Mouse (Mus musculus) fat pad, adult 2 months (tissue): ENCODE measurements around the gene Gbf1.
"Not testable (repeated sequence)": the region's sequence is repeated elsewhere in the genome, so short reads cannot be mapped to it uniquely, and the experiment has no call there.

ENCODE experiments used
- DNase-seq: peaks from one replicate; pipeline ENCODE4 v3.0.0-alpha.2; 2011; ENCODE audit warnings: low read depth, low spot score; ENCODE audit errors: extremely low read depth

The Gbf1 gene

DNA sequence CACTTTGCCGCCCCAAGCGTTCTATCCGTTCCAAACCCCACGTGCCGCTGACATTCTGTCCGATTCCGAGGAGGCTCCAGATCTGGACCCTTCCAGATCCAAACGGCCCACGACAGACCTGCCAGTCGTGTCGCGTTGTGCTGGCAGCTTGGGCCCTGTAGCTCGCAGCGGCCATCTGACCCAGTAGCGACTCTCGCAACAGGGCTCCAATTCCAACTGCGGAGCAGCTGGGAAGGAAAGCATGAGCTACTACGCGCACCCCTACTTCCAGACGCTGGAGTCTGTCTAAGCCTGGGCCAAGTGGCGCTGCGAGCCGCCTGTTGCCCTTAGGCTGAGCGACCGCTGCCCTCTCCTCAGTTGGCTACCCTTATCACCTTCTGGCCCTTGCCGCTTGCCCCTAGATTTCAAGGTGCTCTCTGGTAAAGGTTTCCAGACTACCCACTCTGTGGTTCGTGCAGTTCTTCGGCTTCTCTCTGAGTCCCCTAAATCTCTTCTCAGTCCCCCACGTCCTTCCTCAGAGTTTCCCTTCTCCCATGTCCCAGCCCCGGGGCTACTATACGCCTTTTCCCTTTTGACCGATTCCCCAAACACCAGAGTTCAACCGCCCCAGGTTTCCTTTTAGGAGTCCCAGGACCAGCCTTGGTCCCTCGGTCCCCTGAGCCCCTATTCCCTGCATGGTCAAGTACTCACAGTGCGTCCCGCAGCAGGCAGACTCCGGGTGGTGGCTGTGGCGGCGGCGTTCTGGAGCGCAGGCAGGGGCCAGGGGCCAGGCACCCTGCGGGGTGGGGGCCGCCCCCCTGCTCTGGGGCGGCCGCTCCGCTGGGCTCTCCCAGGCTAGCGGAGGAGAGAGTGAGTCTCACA is 4.6 kb upstream of the Gbf1 start, which contains the start of gene Pitx3:
Gene Pitx3, minus strand, starts transcription at position 816 of the 861 bp plus-strand sequence.
- no peak for DNase-seq

DNA sequence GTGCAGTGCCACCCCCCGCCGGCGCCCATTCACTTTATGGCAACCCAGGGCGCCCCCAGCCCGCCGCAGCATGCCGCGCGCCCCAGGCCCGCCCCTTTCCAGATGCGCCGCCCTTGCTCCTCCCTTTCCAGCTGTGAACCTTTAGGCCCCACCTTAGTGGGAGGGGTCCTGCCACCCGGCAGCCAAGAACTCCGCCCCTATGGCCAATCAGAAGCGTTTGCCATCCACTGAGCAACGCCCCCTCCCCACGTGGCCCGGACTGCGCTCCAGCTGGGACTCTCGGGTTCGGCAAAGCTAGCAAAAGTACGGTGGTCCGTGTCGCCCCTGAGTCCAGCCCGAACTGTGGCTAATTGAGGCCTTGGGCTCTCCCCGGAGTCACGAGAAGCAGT is 3.9 kb upstream of the Gbf1 start:
- no peak for DNase-seq

DNA sequence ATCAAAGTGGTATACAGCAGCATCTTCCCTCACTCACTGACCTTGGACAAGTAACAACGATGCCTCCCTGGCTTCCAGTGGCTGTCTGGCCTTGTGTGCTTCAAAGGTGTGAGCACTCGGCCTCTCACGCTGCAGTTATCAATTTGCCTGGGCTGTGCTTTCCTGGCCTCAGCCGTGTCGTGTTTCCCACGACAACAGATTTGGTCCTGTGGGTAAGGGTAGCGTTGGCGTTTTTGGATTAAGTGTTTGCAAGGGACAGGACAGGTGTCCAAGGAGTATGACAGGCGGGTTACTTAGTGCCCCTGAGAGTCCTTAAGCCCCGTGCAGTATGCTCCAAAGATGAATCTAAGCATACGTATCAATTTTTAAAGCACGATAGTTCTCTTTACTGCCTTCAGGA is 3.2 kb upstream of the Gbf1 start:
- no peak for DNase-seq

DNA sequence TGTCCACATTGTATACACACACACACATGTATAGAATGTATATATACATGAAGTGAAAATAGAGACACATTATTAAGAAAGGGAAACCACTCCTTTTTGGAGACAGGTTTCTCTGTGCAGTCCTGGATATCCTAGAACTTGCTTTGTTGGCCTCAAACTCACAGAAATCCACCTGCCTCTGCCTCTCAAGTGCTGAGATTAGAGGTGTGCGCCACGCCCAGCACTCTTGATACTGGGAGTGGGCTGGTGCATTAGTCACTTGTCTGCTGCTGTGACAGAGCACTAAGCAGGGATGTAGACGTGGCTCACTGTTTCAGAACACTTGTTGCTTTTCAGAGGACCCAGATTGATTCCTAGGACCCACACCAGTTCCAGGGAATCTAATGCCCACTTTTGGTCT is 13.6 kb downstream of the Gbf1 start:
- DNase-seq, result no peak

DNA sequence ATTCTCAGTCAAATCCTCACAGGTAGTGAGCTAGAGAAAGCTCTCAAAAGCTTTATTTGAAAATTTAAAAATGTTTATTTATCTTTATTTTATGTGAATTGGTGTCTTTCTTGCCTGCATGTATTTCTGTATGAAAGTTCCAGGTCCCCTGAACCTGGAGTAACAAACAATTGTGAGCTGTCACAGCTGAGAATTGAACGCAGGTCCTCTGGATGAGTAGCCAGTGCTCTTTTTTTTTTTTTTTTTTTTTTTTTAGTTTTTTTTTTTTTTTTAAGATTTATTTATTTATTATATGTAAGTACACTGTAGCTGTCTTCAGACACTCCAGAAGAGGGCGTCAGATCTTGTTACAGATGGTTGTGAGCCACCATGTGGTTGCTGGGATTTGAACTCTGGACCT is 14.9 kb downstream of the Gbf1 start:
- DNase-seq, result not testable (repeated sequence)

DNA sequence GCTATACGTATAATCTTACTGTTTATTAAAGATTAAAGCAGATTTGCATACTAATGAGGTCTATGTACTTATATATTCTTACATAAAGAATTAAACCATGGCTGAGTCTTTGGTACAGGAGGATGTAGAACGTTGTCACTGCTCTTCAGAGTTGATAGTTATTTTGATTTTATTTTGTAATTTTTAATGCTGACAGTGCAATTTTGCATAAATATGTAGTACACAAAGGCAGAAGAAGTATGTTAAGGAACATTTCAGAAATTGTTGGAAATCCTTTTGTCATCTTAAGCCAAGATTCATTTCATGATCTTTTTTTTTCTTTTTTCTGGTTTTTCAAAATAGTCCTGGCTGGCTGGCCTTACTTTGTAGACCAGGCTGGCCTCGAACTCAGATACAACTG is 17.1 kb downstream of the Gbf1 start:
- no peak for DNase-seq

DNA sequence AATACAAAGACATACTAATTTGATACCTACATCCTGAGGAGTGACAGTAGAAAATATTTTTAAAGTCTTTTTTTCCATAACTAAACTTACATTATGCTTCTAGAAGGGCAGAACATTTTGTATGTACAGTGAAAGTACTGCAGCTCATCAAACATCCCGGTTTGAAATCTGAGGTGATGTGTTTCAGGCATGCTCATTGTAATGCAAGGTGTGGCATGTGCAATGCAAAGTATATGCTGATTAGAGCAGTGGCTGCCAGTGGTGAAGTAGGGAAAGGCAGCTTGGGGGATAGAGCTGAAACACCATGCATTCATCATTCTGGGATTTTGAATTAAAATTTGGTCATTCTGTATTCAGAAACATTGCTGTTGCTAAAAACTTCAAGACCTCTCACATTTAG is 17.6 kb downstream of the Gbf1 start:
- no peak for DNase-seq

DNA sequence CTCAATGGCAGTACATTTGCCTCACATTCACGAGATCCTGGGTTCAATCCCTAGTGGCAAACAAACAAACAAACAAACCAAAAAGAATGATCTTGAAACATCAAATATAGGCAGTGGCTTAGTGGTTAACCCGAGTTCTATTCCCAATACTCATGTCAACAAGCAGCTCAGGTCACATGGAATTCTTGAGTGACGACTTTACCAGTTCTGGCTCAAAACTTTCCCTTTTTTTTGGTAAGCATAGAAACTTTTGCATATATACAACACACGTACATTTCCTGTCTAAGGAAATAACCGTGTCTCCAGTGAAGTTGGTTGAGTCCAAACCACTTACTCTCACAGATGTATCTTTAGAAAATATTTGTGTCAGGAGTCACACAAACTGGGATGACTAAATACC is 20.2 kb downstream of the Gbf1 start:
- no peak for DNase-seq

DNA sequence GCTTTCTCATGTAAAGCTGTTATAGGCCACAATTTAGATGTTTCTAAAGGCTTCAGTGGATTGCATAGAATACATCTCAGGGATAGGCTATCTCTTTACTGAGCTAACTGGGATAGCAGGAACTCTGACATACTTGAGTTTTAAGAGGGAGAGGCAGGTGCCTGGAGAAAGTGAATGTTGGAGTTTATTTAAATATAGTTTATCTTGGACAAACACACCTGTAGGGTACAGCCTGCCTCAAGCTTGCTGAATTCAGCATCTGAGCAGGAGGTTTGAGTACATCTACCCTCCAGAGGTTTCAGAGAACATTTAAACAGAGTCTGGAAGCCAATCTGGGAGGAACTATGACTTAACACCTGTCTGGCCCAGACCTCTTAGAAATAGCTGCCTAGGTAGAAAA is 22.9 kb downstream of the Gbf1 start:
- no peak for DNase-seq

DNA sequence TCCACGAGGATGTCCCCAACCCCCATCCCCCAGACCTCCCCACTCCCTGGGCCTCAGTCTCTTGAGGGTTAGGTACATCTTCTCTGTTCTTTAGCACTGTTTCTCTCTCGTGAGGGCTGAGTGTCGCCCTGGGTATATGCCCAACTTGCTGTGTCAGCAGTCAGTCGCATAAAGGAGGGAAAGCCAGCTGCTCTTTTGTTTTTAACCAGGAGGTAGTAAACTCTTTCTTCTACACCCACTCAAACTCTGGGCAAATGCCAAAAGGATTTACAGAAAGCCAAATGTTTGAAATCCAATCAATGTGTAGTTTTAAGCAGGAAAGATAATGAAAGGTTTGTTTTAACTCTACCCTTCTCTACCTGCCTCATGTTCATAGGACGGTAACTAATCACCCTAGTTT is 24.7 kb downstream of the Gbf1 start:
- no peak for DNase-seq

DNA sequence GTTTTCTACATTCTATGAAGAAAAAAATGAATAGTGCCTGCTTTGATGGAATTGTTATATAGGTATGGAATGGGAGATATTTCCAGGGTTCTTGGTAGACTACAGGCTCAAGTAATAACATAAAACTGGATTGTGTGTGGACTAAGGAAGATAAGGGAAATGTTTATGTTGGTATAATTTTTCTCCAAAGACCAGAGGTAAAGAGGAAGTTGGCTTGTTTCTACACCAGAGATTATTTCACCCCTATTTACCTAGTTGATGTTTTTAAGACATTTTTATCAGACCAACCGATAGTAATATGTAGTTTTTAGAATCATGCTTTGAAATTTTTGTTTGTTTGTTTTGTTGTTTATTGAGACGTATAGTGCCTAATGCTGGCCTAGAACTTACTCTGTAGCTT is 28.0 kb downstream of the Gbf1 start:
- DNase-seq, result no peak

DNA sequence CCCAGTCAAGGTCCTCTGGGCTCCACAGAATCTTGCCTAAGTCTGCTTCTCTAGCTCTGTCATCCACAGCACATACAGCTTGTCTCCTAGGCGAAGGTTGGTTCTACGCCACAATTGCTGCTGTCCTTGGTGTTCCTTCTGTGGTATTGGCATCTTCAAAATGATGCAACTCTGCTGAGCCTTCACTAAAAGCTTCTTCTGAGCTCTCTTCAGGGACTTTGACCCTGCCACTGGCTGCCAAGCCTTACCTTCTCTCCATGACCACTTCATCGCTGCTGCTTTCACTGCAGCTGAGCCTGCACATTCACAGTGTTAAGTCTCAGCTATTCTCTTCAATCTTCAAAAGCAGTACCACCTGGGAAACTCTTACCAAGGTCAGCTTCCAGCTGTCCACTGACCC is 29.9 kb downstream of the Gbf1 start:
- no peak for DNase-seq

DNA sequence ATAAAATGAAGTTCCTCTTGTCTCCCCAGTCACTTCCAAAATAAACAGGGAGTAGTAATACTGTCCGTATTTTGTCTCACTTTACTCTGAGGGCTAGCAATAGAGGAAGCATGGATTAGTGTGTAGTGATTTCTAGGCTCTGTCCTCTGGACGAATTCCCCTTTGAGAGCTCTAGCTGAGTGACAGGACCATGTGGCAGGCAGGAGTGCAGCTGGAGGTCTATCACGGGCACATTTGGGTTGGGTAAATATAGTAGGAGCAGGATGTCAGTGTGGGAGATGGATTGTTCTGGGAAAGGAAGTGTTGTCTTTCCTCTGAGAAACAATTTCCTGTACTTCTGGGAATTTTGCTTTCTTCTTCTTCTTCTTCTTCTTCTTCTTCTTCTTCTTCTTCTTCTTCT is 34.3 kb downstream of the Gbf1 start:
- DNase-seq, result no peak

DNA sequence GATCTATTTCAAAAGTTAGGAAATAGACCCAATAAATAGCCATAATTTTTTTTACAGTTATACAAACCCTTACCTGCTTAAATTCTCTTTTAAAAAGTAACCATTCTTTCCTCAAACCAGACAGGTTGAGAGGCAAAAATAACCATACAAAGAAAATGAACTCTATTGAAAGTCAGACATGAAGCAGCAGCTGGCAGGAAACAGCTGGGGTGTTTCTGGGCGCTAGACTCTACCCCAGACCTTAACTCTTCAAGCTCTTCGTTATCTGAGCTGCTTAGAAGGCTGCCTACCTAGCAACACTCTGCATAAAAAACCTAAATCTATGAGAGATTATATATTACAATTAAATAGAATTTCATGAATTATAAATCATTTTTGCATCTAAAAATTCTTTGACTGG is 34.9 kb downstream of the Gbf1 start:
- DNase-seq, result no peak

DNA sequence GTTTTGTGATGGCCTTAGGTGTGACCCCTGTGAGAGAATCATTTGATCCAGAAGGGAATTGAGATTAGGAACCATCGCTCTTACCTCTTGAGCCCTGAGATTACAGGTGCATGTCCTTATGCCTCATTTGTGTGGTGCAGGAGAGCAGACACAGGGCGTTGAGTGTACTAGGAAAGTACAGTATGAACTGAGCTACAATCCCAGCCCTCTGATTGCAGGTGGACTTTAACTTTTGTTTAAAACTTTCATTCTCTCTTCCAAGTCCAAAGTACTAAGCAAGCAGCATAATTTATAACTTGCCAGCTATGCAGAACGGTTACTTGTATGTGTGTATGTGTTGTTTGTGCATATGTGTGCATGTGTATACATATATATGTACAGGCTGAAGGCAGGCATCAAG is 46.0 kb downstream of the Gbf1 start:
- DNase-seq, result no peak

DNA sequence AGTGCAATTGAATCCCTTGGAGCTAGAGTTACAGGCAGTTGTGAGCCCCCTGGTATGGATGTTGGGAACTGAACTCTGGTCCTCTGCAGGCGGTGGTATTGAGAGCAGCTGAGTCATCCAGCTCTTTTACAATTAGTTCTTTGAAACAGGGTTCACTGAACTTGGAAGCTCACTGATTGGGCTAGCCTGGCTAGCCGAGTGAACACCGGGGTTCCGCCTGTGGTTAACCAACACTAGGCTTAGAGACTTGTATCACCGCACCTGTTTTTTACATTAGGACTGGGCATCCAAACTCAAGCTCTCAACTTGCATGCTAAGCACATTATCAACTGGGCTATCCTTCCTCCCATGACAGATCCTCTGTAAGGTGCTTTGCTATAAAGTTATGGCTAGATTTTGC is 46.6 kb downstream of the Gbf1 start:
- DNase-seq, result no peak

DNA sequence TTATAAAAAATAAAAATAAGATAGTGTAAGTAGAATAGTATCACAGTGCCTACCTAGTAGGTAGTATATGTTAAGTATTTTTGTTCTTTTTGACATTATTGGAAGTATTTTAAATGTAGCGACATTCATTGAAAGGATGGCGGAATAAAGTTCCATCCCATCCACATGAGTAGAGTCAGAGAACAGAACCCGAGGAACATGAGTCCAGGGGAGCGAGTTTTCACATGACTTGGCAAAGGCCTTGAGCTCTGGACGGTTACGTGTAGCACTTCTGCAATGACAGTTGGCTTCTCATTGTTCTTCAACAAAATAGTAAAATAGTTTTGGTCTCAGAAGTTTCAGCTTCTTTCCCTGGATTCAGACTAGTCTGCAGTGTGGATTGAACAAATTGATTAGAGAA is 51.9 kb downstream of the Gbf1 start:
- DNase-seq, result no peak

DNA sequence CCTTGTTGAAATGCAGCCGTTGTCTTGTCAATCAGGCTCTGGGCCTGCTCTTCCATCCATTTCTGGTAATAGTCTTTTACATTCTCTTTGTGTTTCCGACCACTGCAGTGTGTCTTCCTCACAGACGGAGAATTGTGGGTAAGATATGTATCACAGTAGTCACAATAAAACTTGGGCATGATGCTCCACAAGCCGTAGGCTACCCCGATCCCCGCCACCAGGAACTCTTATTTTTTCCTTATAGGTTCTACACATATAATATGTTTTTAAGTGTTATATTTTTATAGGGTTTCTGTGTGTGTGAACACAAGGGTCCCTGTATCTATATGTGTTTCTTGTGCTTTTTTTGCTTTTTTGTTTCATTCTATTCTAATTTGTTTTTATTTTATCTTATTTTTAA is 53.4 kb downstream of the Gbf1 start:
- no peak for DNase-seq

DNA sequence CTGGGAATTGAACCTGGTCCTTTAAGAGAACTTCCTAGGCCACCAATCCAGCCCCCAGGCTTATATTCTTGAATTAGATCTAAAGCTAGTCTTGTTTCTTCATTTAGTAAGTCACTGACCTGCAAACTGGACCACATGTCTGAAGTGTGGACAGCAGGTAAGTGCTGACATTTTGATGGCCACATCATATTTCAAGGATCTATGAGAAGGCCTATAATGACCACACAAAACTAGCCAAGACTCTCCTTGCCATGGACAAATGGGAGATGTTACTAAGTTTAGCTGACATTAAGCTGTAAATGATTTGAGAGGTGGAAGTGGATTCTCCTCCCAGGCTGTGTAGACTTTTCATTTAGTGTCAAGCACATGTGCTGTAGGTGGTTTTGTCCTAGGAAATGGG is 58.6 kb downstream of the Gbf1 start:
- no peak for DNase-seq

DNA sequence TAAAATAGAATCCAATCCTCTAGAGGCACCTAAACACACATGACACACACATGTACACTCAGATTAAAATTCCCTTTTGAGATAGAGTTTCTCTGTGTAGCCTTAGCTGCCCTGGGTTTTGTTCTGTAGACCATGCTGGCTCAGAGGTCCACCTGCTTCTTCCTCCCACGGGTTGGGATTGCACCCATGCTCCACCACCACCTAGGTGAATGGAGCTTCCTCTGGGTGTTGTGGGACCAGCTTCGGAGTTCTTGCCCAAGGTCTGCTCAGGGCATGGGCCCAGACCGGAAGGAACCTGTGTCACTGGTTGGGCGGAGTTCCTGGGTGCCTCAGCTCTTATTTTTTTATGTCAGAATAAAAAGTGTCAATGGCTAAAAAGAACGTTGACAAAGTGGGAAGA is 62.2 kb downstream of the Gbf1 start:
- no peak for DNase-seq

DNA sequence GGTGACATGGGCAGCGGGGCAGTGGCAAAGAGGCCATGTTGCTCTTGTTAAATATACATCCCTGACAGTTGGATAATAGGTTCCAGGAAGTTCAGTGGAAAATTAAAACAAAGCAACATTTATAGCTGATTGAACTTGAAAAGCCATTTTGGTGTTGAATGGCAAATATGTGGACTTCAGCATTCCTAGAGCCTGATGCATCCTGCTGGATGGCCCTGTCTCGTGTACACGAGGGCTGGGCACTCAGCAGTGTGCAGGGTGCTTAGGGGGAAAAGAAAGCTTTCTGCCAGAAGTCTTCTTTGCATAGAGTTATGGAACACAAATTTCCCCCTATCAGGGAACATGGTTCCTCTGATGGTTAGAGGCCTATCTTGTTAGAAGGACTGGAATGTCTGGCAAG is 63.1 kb downstream of the Gbf1 start:
- no peak for DNase-seq

DNA sequence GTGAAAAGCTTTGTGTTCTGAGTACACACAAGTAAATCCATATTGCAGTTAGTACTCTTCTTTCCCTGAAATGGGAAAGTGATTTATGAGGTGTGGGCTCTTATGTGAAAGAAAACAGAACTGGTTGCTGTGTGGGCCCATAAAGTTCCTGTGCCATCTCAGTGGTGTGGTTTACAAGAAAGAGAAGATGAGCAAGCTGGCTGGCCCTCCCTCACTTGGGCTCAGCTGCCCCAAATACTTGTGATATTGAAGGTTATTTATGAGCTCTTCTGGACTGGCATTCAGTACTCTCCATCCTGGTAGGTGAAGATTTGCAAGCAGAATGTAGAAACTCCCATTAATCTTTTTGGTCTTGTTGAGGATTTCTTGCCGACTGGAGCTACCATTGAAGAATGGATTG is 64.4 kb downstream of the Gbf1 start:
- no peak for DNase-seq

DNA sequence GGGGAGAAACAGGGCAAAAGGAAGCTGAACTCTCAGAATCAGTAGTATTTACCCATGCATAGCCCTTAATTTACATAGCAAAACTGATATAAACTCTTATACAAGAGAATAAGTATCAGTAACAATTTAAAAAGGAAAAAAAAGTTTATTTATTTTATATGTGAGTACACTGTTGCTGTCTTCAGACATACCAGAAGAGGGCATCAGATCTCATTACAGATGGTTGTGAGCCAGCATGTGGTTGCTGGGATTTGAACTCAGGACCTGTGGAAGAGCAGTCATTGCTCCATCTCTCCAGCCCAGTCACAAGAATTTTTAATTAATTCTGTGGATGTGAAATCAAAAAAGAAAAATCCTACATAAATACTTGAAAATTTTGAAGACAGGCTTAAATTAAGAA is 65.0 kb downstream of the Gbf1 start:
- not testable (repeated sequence) for DNase-seq
